Mouse (Mus musculus) retina, postnatal 7 days (tissue): ENCODE measurements around the gene Clec2g.
"Not testable (repeated sequence)": the region's sequence is repeated elsewhere in the genome, so short reads cannot be mapped to it uniquely, and the experiment has no call there.

ENCODE experiments used
- DNase-seq: peaks from one replicate; pipeline ENCODE4 v3.0.0-alpha.2; 2012; ENCODE audit warnings: low read depth, low spot score

Clec2g gene

DNA sequence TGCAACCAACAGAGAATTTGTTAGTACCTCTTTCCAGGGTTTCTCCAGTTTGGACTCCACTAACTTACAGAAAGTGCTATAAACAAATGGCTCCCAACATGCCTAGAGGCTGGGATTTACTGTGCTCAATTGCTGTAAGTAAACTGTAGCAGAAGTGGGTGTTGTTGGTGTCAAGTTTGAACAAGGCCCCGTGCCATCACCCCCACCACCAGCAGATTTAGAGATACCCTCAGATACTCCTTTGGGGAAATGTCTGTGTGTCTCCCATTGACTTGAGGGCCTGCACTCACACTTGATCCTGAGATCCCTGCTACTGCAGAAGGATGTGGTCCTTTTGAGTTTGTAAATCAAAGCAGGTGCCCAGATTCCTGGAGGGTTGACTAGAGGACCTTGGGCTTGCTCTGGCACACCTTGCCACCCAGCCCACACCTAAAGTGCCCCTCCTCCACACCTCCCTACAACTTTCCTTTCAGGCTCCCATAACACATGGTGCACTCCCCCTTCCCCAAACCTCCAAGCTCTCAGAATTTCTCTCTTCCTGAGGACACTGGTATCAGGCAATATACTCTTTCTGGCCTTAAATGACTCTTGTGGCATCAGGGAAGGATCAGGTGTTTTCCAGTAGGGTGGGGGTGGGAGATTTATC is 37.3 kb downstream of the Clec2g start:
- no peak for DNase-seq

GRCm38 (mm10) chr6:128972156-128972555 is 38.0 kb downstream of the Clec2g start:
- DNase-seq = no peak

GRCm38 (mm10) chr6:128972687-128973438 is 38.7 kb downstream of the Clec2g start:
- no peak for DNase-seq

GRCm38 (mm10) chr6:128973439-128973697 is 39.2 kb downstream of the Clec2g start:
- DNase-seq = no peak

- not testable (repeated sequence) for DNase-seq
Observed at GRCm38 (mm10) chr6:128974850-128975249, 40.7 kb downstream of the Clec2g start.

- no peak for DNase-seq
Observed at GRCm38 (mm10) chr6:128976194-128976593, 42.0 kb downstream of the Clec2g start.

DNA sequence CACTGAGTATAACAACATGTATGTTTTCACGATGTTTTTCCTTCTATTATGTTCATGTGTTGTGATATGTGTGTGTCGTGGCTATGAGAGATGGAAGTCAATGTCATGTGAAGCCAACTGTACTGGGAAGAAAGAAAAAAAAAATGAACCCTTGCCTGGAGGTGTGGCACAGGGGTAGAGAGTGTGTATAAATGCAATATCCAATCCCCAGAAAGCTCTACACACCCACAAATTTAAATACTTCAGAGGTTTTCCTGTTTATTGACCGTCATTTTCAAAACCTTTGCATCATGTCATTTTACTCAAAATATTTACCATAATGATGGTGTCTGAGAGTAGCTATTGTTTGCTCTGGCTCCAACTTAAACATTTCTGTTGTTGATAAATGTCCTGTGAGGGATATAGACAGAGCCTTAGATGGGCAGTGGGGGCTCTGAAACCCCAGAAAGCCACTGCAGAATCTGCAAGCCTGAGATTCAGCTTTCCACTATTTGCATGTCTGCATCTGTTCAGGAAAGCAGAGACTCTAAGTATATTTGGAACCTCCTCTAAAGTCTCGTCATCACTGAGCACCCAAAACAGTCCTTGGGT is 47.9 kb downstream of the Clec2g start:
- not testable (repeated sequence) for DNase-seq

GRCm38 (mm10) chr6:128992337-128992736 is 58.2 kb downstream of the Clec2g start:
- no peak for DNase-seq

DNA sequence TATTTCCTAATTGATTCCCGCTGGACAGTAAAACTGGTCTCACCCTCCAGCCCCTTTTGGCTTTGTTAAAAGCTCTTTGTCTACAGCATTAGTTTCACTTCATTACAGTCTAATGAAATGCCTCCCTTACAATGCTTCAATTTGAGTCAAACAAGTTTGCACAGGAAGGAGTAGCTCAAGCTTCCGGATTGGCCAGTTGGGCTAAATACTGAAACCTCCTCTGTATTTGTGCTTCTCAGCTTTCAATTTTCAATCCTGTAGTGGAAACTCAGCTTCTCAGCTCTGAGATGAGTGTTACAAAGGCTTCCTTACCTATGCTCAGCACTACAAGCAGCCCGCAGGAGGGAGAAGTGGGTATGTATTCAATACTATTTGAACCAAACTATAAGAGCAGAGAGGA is 58.6 kb downstream of the Clec2g start:
- no peak for DNase-seq

GRCm38 (mm10) chr6:128993221-128993620 is 59.0 kb downstream of the Clec2g start:
- DNase-seq = no peak

DNA sequence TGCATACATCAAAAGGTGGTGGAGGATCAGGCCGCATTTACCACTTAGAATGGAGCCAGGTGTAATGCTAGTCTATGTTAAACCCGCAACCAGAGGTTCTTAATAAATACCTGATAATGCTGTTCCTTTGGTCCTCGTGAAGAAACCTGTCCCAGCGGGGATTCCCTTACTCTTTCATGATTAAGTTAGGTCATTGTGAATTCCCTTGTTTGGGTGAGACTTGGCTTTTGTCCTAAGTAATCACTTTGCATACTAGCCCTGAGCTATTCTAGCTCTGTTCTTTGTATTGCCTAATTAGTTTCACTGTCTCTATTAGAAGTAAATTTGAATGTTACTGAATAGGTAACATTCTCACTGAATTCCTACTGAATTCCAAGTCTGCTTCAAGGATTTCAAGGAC is 60.2 kb downstream of the Clec2g start:
- no peak for DNase-seq

- no peak for DNase-seq
Observed at GRCm38 (mm10) chr6:128994742-128995141, 60.6 kb downstream of the Clec2g start.

DNA sequence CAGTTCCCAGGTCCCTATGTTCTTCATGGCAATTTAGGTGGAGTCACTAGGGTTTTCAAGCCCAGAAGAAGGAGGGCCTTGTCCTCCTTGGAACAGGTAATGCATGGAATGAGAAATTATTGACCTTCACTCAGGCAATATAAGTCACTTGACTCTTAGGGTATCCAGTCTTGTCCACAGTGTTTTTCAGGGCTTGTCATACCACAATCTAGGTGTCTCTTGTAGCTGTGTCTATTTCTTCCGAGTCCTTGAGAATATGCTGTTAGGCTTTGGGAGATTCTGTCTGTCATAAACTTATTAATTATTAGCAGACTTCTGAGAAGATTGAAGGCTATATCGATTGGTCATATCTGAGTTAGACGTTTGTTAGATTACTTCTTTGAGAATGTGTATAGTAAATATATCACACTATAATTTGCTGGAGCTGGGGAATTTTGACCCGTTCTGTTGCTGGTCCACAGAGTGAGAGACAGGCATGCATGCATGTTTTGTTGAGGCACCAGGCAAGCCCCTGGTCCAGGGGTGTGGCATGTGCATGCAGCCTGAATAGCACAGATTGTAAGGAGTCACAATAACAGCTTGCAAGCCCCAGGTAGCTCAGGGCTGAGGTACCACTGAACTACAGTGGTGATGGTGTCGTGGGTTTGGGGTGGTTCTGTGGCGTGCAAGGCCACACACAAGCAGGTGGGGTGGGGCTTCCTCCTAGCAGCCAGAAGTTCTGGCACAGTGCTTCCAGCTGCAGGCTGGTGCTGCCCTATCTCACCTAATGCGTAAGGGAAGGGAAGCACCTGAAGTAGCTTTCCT is 61.3 kb downstream of the Clec2g start:
- no peak for DNase-seq

DNA sequence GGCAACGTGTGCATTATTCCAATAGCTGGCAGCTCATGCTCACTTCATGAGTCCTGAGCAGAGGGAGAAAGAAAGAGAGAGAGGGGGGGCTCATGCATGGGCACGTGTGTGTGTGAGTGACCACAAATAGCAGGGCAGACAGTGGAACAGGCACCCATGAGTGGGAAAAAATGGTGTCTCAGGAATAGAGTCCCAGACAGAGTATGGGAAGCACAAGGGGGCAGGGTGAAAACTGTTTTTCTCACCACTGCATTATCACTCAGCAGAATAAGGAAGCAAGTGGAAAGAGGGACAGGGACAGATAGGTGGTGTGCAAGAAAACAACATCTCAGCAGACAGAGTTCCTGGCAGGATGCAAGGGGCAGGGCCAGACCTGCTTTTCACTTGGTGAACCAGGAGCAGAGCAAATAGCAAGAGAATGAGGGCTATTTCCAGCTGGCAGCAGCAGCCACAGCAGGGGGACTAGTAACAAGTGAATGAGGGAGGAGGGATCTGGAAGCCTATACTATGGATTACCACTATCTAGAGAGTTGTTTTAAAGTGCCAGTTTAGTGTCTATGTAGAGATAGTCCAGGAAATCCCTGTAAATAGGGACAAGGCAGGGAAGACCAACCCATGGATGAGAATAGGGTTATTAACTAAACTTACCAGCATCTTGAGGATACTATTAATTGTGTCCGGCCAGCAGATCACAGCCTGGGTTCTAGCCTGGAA is 62.0 kb downstream of the Clec2g start:
- no peak for DNase-seq

DNA sequence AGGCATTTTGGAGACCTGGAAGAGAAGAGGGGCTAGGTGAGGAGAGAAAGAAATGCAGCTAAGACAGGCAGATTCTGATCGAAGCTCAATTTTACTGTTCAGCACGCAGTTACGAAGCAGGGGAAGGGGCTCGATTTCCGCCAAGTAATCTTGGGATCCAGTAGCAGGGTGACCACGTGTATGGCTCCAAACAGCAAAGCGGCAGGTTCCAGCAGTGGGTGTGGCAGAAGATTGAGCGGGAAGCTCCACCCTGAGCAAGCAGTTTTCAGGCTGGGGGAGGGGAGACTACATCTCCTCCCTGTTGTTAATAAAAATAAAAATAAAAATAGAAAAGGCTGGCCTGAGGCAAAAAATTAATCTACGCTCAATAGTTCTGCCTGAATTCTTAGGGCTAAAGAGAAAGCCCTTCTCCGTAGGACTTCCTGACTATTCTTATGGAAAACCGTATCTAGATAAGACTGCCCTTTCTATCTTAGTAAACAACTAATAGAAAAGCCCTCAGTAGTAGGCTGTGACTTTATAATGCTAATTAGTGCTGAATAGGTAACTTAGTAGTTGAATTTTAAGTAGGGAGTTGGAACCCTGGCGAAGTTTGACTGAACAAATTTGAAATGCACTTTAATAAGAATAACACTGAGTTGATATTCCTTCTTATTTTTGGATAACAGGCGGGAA is 62.7 kb downstream of the Clec2g start:
- no peak for DNase-seq

GRCm38 (mm10) chr6:129001392-129001791 is 67.2 kb downstream of the Clec2g start:
- DNase-seq = no peak

DNA sequence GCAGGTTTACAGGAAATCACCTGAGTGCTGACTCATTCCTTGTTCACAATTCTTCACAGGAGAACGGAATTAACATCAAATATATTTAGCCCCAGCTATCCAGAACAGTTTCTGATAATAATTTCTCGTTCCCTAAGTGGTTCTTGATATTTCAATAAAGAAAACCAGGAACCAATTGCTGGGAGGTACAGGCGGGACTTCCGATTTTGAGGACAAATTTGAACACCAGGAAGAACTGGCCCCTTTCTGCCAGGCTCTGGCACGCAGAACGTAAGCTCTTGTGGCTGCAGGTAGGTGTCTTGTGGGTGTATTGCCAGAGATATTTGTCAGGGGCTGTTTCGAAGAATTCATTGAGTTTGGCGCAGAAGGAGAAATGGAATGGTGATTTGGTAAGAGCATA is 74.4 kb downstream of the Clec2g start:
- DNase-seq = no peak

DNA sequence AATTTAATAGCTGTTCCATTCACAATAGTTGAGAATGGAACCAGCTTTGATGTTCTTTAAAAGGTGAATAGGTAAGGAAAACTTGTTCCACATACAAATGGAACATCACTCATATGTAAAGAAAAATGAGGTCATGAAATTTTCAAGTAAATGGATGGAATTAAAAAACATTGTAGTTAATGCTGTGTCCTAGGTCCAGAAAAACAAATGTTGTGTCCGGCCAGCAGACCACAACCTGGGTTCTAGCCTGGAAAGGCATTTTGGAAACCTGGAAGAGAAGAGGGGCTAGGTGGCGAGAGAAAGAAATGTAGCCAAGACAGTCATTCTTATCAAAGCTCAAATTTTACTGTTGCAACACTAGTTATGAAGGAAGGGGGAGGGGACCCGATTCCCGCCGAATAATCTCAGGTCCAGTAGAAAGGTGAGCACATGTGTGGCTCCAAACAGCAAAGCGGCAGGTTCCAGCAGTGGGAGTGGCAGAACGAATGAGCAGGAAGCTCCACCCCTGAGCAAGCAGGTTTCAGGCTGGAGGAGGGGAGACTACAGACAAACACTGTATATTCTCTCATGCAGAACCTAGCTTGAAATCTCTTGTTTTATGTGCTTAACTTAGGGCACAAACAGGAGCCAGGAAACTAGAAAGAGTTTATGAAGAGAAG is 75.8 kb downstream of the Clec2g start:
- DNase-seq = not testable (repeated sequence)

DNA sequence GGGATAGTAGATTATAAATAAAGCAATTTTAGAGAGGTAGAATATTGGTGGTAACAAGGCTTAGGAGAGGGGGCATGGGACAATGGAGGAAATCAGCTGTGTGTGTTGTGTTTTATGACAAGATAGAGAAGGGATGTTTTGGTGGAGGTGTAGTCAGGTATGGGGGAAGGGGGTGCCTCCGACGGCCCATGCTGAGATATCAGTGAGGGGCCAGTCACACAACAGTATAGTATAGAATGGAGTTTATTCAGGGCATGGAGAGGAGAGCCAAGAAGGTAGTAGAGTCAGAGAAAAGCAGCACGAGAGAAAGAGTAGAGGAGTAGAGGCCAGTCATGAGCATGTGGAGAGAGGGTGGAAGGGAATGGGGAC is 76.3 kb downstream of the Clec2g start:
- DNase-seq = no peak

GRCm38 (mm10) chr6:129012012-129012411 is 77.8 kb downstream of the Clec2g start:
- not testable (repeated sequence) for DNase-seq

GRCm38 (mm10) chr6:129012966-129013365 is 78.8 kb downstream of the Clec2g start:
- no peak for DNase-seq
